Mouse (Mus musculus): ENCODE results near the gene Snrnp200. TPM values are rescaled to one million over a fixed set of nuclear protein-coding genes. Genes with fewer than 3 reads are reported as not detected.
"Not testable (repeated sequence)": the region's sequence is repeated elsewhere in the genome, so short reads cannot be mapped to it uniquely, and the experiment has no call there.

The Snrnp200 gene
- polyA plus RNA-seq (2016; fragmentation: Nextera tagmentation; extraction: Ambion mirVana): 108 TPM in 2 replicates

- Histone ChIP-seq H3K27me3 (replicated peaks; ENCODE audit: low read depth, poor library complexity, severe bottlenecking) (no peaks in the 10 kb centered on the region), H3K4me3 (peak within 1 kb of the TSS; percentile 67), H3K36me3 (replicated peaks) (peaks cover 50% of the 10 kb centered on the region), H3K27ac (replicated peaks) (peak within 1 kb of the TSS; percentile 79), H3K4me1 (peaks cover 19% of the 10 kb centered on the region), H3K9me3 (no peaks in the 10 kb centered on the region)
- WGBS: 12% methylated on average over 36 of the region's 36 CpGs
- peak; percentile 93 for DNase-seq (ENCODE audit: low spot score)
Measured at GRCm38 (mm10) chr2:127207547-127208451, at the start of gene Snrnp200, which contains the start of gene 1810024B03Rik. Gene Snrnp200 (plus strand): TSS chr2:127208386. Gene 1810024B03Rik (minus strand): TSS chr2:127208280.

DNA sequence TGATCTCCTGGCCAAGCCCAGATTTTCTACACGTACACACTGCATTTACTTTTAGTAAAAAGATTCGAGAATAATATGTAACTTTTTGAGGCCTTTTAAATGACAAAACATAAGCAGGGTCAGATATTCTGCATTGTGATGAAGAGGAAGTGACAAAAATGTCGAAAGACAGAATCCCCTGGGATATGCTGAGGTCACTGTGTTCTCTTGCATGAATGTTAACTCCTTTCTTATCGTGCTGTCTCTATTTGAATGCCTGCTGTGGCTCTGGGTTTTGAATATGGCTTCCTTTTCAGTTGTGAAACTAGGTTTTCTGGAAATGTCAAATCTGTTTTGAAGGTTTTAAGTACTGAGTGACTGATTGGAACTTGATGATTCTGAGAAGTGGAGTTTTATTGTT lies 42.5 kb upstream of the Snrnp200 start:
- H3K27ac ChIP-seq (replicated peaks): no peak overlapping the region
- H3K9me3 ChIP-seq: no peaks in the 10 kb centered on the region
- no peaks in the 10 kb centered on the region; the same call in 1 of the 2 replicates for H3K27me3 ChIP-seq (replicated peaks; ENCODE audit: low read depth, poor library complexity, severe bottlenecking)
- WGBS: 61% methylated on average over 4 of the region's 4 CpGs
- H3K36me3 ChIP-seq (replicated peaks): no peaks in the 10 kb centered on the region
- no peaks in the 10 kb centered on the region for H3K4me1 ChIP-seq
- no peak for DNase-seq (ENCODE audit: low spot score)
- H3K4me3 ChIP-seq: no peak overlapping the region

GRCm38 (mm10) chr2:127166261-127166660 lies 41.9 kb upstream of the Snrnp200 start:
- H3K27ac ChIP-seq (replicated peaks); H3K4me1 ChIP-seq; DNase-seq (ENCODE audit: low spot score); H3K27me3 ChIP-seq (replicated peaks; ENCODE audit: low read depth, poor library complexity, severe bottlenecking); H3K36me3 ChIP-seq (replicated peaks); H3K4me3 ChIP-seq; H3K9me3 ChIP-seq: not testable (repeated sequence)
- 5% methylated on average over 1 of the region's 1 CpGs for WGBS

DNA sequence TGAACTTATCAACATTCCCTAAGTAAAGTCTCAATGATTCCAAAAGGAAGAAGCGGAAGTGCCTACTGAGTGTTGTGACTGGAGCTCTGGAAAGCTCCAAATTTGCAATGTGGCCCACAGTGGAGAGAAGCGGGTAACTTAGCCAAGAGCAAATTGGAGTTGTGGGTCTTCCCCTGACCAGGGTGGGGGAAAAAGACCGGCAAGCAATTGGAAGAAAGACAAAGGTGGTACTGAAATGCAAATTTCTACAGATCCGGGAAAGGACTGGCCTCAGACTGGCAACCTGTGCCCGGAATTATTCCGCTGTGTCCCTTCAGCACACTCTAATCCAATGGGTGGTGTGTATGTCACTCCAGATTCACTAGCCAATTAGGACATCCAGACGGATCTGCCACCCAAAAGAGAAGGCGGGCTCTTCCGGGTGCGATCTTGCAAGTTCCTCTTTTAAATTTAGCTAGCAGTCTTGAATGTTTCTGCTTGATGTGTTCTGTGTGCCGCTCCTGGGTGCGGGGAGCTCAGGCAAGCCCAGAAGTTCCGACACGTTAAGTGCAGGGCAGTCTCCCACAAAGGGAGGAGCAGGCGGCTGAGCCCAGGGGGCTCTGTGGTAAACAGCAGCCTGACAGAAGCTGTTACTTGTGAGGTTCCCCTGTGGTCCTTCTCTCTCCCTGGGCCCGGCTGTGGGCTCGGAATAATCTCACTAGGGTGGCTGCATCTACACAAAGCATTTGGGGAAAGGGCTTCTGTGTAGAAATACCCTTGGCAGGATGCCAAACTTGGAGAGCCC lies 25.4 kb upstream of the Snrnp200 start:
- 0 out of 2 replicates have a peak, but pooled peaks cover 6% of the 10 kb centered on the region for H3K27me3 ChIP-seq (replicated peaks; ENCODE audit: low read depth, poor library complexity, severe bottlenecking)
- H3K9me3 ChIP-seq: no peaks in the 10 kb centered on the region
- H3K36me3 ChIP-seq (replicated peaks): no peaks in the 10 kb centered on the region
- peak overlapping the region; percentile 65 for H3K4me3 ChIP-seq
- peak; percentile 79 for DNase-seq (ENCODE audit: low spot score)
- WGBS: 3% methylated on average over 17 of the region's 17 CpGs
- H3K4me1 ChIP-seq: peaks cover 7% of the 10 kb centered on the region
- H3K27ac ChIP-seq (replicated peaks): peak overlapping the region; percentile 87

DNA sequence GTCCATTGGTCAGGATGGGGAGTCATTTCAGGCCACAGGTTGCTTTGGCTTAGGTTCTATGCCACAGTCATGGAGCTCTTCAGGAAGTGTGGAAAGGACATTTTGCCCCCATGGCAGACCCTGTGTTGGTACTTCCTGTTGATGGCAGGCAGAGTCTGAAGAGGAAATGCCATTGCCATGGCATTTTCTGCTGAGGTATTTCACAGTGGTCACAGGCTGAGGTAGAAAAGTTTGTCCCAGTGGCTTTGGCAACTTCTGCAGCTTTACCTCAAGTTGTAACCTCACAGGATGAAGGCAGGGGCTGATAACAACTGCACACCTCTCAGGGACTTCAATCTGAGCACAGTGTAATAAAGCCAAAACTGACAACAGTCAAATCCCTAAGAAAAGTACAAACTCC lies 18.6 kb upstream of the Snrnp200 start:
- DNase-seq (ENCODE audit: low spot score): no peak
- H3K9me3 ChIP-seq: no peaks in the 10 kb centered on the region
- H3K36me3 ChIP-seq (replicated peaks): no peaks in the 10 kb centered on the region
- no peak overlapping the region for H3K27ac ChIP-seq (replicated peaks)
- H3K4me1 ChIP-seq: no peaks in the 10 kb centered on the region
- no peaks in the 10 kb centered on the region for H3K27me3 ChIP-seq (replicated peaks; ENCODE audit: low read depth, poor library complexity, severe bottlenecking)
- H3K4me3 ChIP-seq: no peak overlapping the region

- H3K9me3 ChIP-seq: 0 out of 2 replicates have a peak, but pooled peaks cover 6% of the 10 kb centered on the region
- peaks cover 50% of the 10 kb centered on the region for H3K36me3 ChIP-seq (replicated peaks)
- H3K27ac ChIP-seq (replicated peaks): no peak overlapping the region
- WGBS: 46% methylated on average over 3 of the region's 3 CpGs
- DNase-seq (ENCODE audit: low spot score): peak; percentile 61
- peaks cover 18% of the 10 kb centered on the region for H3K4me1 ChIP-seq
- H3K4me3 ChIP-seq: no peak overlapping the region
- no peaks in the 10 kb centered on the region for H3K27me3 ChIP-seq (replicated peaks; ENCODE audit: low read depth, poor library complexity, severe bottlenecking)
Measured at GRCm38 (mm10) chr2:127204932-127205331, 3.3 kb upstream of the Snrnp200 start.

DNA sequence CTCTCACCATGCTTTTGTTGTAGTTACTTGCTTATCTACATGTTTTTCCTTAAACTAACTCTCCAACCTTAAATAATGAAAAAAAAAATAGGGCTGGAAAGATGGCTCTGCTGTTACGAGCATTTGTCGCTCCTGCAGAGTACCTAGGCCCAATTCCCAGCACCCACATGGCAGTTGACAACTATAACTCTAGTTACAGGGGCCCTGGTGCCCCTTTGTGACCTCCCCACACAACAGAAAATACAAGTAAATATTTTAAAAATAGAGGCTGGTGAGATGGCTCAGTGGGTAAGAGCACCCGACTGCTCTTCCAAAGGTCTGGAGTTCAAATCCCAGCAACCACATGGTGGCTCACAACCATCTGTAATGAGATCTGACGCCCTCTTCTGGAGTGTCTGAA lies 2.2 kb upstream of the Snrnp200 start:
- peaks cover 50% of the 10 kb centered on the region for H3K36me3 ChIP-seq (replicated peaks)
- not testable (repeated sequence) for H3K4me3 ChIP-seq; H3K27me3 ChIP-seq (replicated peaks; ENCODE audit: low read depth, poor library complexity, severe bottlenecking); DNase-seq (ENCODE audit: low spot score); H3K9me3 ChIP-seq; H3K27ac ChIP-seq (replicated peaks)
- 90% methylated on average over 4 of the region's 4 CpGs for whole genome bisulfite sequencing
- peaks cover 19% of the 10 kb centered on the region for H3K4me1 ChIP-seq

DNA sequence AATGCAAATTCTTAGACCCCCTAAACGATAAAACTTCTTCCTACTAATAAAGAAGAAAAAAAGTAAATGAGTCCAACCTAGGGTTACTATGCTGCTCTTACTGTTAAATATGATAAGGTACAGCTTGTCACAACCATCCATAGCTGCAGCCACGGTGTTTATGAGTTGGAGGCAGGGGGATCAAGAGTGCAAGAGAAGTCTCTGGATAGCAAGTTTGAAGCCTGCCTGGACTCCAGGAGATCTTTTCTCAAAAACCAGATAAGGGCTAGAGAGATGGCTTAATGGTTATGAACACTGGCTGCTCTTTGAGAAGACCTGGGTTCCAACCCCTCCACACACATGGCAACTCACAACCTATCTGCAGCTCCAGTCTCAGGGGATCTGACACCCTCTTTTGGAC lies 1.3 kb upstream of the Snrnp200 start:
- Histone ChIP-seq H3K4me3 (peak overlapping the region; percentile 67), H3K27ac (replicated peaks) (no peak overlapping the region), H3K36me3 (replicated peaks) (peaks cover 50% of the 10 kb centered on the region), H3K27me3 (replicated peaks; ENCODE audit: low read depth, poor library complexity, severe bottlenecking) (no peaks in the 10 kb centered on the region), H3K4me1 (peaks cover 19% of the 10 kb centered on the region), H3K9me3 (no peaks in the 10 kb centered on the region)
- 95% methylated on average over 2 of the region's 2 CpGs for WGBS
- no peak for DNase-seq (ENCODE audit: low spot score)

GRCm38 (mm10) chr2:127208452-127208769 lies 225 bp downstream of the Snrnp200 start:
- no peak for DNase-seq (ENCODE audit: low spot score)
- Histone ChIP-seq H3K9me3 (no peaks in the 10 kb centered on the region), H3K4me3 (peak overlapping the region; percentile 67), H3K4me1 (peaks cover 19% of the 10 kb centered on the region), H3K36me3 (replicated peaks) (peaks cover 50% of the 10 kb centered on the region), H3K27me3 (replicated peaks; ENCODE audit: low read depth, poor library complexity, severe bottlenecking) (no peaks in the 10 kb centered on the region), H3K27ac (replicated peaks) (peak overlapping the region; percentile 79)
- under 1% methylated on average over 17 of the region's 17 CpGs for WGBS

- DNase-seq (ENCODE audit: low spot score): no peak
- no peaks in the 10 kb centered on the region for H3K9me3 ChIP-seq
- H3K4me1 ChIP-seq: peaks cover 19% of the 10 kb centered on the region
- no peaks in the 10 kb centered on the region for H3K27me3 ChIP-seq (replicated peaks; ENCODE audit: low read depth, poor library complexity, severe bottlenecking)
- no peak overlapping the region for H3K4me3 ChIP-seq
- H3K36me3 ChIP-seq (replicated peaks): peaks cover 63% of the 10 kb centered on the region
- WGBS: 93% methylated on average over 11 of the region's 11 CpGs
- no peak overlapping the region for H3K27ac ChIP-seq (replicated peaks)
Measured at GRCm38 (mm10) chr2:127210701-127211100, 2.5 kb downstream of the Snrnp200 start.

DNA sequence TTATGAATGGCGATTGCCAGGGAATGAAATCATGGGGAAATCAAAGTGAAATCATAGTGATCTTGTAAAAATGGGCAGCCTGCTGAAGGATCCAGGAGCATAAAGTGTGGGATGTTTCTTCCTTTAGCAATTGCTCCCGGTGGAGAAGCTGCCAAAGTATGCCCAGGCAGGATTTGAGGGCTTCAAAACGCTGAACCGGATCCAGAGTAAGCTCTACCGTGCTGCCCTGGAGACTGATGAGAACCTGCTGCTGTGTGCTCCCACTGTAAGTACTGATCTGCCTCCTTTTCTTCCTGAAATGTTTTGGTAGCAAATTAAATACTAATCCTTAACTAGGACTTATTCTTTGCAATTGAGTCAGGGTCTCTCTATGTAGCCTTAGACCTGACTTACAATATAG lies 9.6 kb downstream of the Snrnp200 start:
- WGBS: 92% methylated on average over 5 of the region's 5 CpGs
- Histone ChIP-seq H3K4me1 (no peaks in the 10 kb centered on the region), H3K27me3 (replicated peaks; ENCODE audit: low read depth, poor library complexity, severe bottlenecking) (no peaks in the 10 kb centered on the region), H3K36me3 (replicated peaks) (peaks cover 100% of the 10 kb centered on the region), H3K27ac (replicated peaks) (no peak overlapping the region), H3K4me3 (no peak overlapping the region), H3K9me3 (no peaks in the 10 kb centered on the region)
- no peak for DNase-seq (ENCODE audit: low spot score)

DNA sequence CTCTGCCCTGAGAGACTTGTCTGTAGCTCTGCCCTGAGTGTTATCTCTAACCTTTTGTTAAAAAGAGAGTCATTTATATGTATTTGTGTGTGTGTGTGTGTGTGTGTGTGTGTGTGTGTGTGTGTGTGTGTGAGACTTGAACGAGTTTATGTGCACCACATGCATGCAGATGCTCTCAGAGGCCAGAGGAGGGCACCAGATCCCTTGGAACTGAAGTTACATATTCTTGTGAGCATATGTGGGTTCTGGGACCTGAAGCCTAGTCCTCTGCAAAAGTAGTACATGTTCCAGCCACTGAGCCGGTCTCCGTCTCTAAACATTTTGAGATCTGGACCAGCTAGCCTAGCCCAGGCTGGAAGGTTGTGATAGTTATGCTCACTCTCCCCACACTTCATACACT lies 17.1 kb downstream of the Snrnp200 start:
- peaks cover 7% of the 10 kb centered on the region; the same call in 1 of the 2 replicates for H3K9me3 ChIP-seq
- H3K27me3 ChIP-seq (replicated peaks; ENCODE audit: low read depth, poor library complexity, severe bottlenecking): no peaks in the 10 kb centered on the region
- H3K4me1 ChIP-seq: no peaks in the 10 kb centered on the region
- no peak overlapping the region for H3K27ac ChIP-seq (replicated peaks)
- 94% methylated on average over 3 of the region's 3 CpGs for WGBS
- H3K36me3 ChIP-seq (replicated peaks): peaks cover 100% of the 10 kb centered on the region
- no peak for DNase-seq (ENCODE audit: low spot score)
- no peak overlapping the region for H3K4me3 ChIP-seq
